Mouse (Mus musculus) limb, embryonic 11.5 days (tissue): ENCODE results near the gene Lats2. TPM values are rescaled to one million over a fixed set of nuclear protein-coding genes. Genes with fewer than 3 reads are reported as not detected.

ENCODE experiments used
- ATAC-seq: fragments of 200-750 bp; cut with Nextera tagmentation; 2 replicates; pipeline ENCODE4 v1.8.0; 2017; ENCODE audit warnings: low read depth; ENCODE audit not compliant: insufficient number of reproducible peaks, low FRiP score, low TSS enrichment
- DNase-seq: peaks from one replicate; pipeline ENCODE4 v3.0.0-alpha.2; 2015; ENCODE audit warnings: low spot score
- H3K27ac ChIP-seq: fragments of 300-500 bp; sonication (generic); replicated peaks from 2 replicates; pipeline ENCODE4 v1.5.1; 2014; ENCODE audit warnings: low read depth, mild to moderate bottlenecking, low read length
- H3K27me3 ChIP-seq: fragments of 300-500 bp; sonication (generic); 2 replicates; pipeline ENCODE4 v1.6.1; 2014; ENCODE audit warnings: mild to moderate bottlenecking, low read length, mixed read lengths; ENCODE audit not compliant: control insufficient read depth, insufficient read depth
- H3K36me3 ChIP-seq: fragments of 300-500 bp; sonication (generic); 2 replicates; pipeline ENCODE4 v1.6.1; 2014; ENCODE audit warnings: mild to moderate bottlenecking, low read length, moderate library complexity, mixed read lengths; ENCODE audit not compliant: control insufficient read depth, insufficient read depth
- H3K4me1 ChIP-seq: fragments of 300-500 bp; sonication (generic); 2 replicates; pipeline ENCODE4 v1.6.1; 2014; ENCODE audit warnings: low read length, mixed read lengths; ENCODE audit not compliant: control insufficient read depth, insufficient read depth
- H3K4me2 ChIP-seq: fragments of 300-500 bp; sonication (generic); 2 replicates; pipeline ENCODE4 v1.6.1; 2014; ENCODE audit warnings: low read depth, mild to moderate bottlenecking, moderate library complexity; ENCODE audit not compliant: severe bottlenecking
- H3K4me3 ChIP-seq: fragments of 300-500 bp; sonication (generic); 2 replicates; pipeline ENCODE4 v1.5.1; 2014; ENCODE audit warnings: low read depth, low read length
- H3K9ac ChIP-seq: fragments of 300-500 bp; sonication (generic); 2 replicates; pipeline ENCODE4 v1.6.1; 2014; ENCODE audit warnings: mild to moderate bottlenecking, low read length
- H3K9me3 ChIP-seq: fragments of 300-500 bp; sonication (generic); 2 replicates; pipeline ENCODE4 v1.6.1; 2016; ENCODE audit warnings: low read length; ENCODE audit not compliant: control insufficient read depth
- WGBS: fragments of 180-500 bp; shearing (Covaris S2); extraction: QIAGEN DNeasy Blood & Tissue Kit; methylation state at CpG from one replicate; pipeline ENCODE4 v1.1.7; 2014; 5-methylcytosine and 5-hydroxymethylcytosine counted together
- polyA plus RNA-seq: library from polyadenylated mRNA; unstranded; fragments of >200 nt; fragmentation: Nextera tagmentation; extraction: Ambion mirVana; gene quantifications from 2 replicates; pipeline ENCODE4 v1.2.1, GENCODE M21; 2014

Gene Lats2
- polyA plus RNA-seq = 19.4 and 20.1 TPM in 2 replicates

DNA sequence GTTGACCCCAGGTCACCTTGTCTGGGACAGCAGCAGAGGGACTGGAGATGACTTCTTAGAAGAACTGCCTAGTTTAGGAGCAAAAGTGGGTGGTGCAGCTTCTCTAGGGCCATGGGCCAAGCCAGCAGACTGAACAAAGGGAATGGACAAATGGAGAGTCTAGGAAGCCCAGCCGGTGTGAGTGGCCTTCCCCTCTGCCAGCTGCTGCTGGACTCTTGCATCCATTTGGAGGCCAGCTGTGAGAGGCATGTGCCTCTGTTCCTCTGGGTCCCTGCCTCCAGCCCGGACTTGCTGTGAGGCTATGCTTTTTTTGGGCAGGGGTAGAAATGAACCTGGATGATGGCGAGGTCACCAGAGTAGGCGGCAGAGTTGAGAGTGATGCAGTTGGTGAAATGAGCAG is at the start of gene Lats2:
Lats2 (minus strand) TSS at position 152 of the 400 bp plus-strand sequence.
- Histone ChIP-seq H3K9me3 (no peaks in the 10 kb centered on the region), H3K4me3 (no peak within 1 kb of the TSS), H3K4me2 (no peak within 1 kb of the TSS), H3K9ac (no peak within 1 kb of the TSS), H3K27me3 (no peaks in the 10 kb centered on the region), H3K4me1 (no peaks in the 10 kb centered on the region), H3K36me3 (no peaks in the 10 kb centered on the region), H3K27ac (no peak within 1 kb of the TSS)
- no peak for ATAC-seq
- no peak for DNase-seq
- 78% methylated on average over 4 of the region's 4 CpGs for WGBS

DNA sequence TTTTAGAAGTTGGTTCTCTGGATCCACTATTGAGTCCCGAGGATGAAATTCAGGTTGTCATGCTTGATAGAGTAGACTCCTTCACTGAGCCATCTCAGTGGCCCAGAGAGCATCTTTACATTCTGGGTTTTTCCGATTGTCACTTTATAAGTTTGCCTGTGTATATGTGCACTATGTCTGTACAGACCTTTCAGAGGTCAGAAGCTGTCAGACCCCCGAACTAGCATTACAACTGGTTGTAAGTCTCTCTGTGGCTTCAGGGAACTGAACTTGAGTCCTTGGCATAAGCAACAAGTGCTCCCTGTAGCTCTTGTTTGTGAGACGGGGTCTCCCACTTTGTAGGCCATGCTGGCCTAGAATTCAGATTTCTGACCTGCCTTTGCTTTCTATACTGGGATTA is 45.5 kb upstream of the Lats2 start:
- Histone ChIP-seq H3K27me3 (no peaks in the 10 kb centered on the region), H3K4me3 (no peak overlapping the region), H3K9me3 (no peaks in the 10 kb centered on the region), H3K4me1 (peaks cover 6% of the 10 kb centered on the region), H3K27ac (no peak overlapping the region), H3K36me3 (peaks cover 13% of the 10 kb centered on the region; the same call in 1 of the 2 replicates), H3K4me2 (no peak overlapping the region), H3K9ac (no peak overlapping the region)
- DNase-seq (no peak), ATAC-seq (no peak)
- WGBS = 82% methylated on average over 4 of the region's 4 CpGs

- ATAC-seq (peak; percentile 94), DNase-seq (peak; percentile 99)
- Histone ChIP-seq H3K36me3 (peaks cover 9% of the 10 kb centered on the region; the same call in 1 of the 2 replicates), H3K27ac (peak within 1 kb of the TSS; percentile 59; the same call in 1 of the 2 replicates), H3K4me2 (peak within 1 kb of the TSS; percentile 80), H3K9ac (peak within 1 kb of the TSS; percentile 81), H3K4me3 (peak within 1 kb of the TSS; percentile 82), H3K4me1 (peaks cover 6% of the 10 kb centered on the region), H3K9me3 (no peaks in the 10 kb centered on the region), H3K27me3 (no peaks in the 10 kb centered on the region)
- under 1% methylated on average over 97 of the region's 99 CpGs for WGBS
Observed at GRCm38 (mm10) chr14:57797991-57798931, 40.1 kb upstream of the Lats2 start, which contains the start of gene Sap18. TSS of gene Sap18 (plus strand) at chr14:57798180.

GRCm38 (mm10) chr14:57797551-57797950 is 39.4 kb upstream of the Lats2 start:
- Histone ChIP-seq H3K9ac (peak overlapping the region; percentile 45), H3K36me3 (peaks cover 5% of the 10 kb centered on the region; the same call in 1 of the 2 replicates), H3K27ac (no peak overlapping the region), H3K9me3 (no peaks in the 10 kb centered on the region), H3K27me3 (no peaks in the 10 kb centered on the region), H3K4me1 (peaks cover 6% of the 10 kb centered on the region), H3K4me2 (peak overlapping the region; percentile 53), H3K4me3 (peak overlapping the region; percentile 82)
- 15% methylated on average over 7 of the region's 7 CpGs for WGBS
- ATAC-seq (peak; percentile 51; the same call in 1 of the 2 replicates), DNase-seq (no peak)

- Histone ChIP-seq H3K4me3 (no peak overlapping the region), H3K4me1 (no peaks in the 10 kb centered on the region), H3K27ac (no peak overlapping the region), H3K9ac (no peak overlapping the region), H3K27me3 (no peaks in the 10 kb centered on the region), H3K4me2 (no peak overlapping the region), H3K36me3 (no peaks in the 10 kb centered on the region), H3K9me3 (no peaks in the 10 kb centered on the region)
- ATAC-seq (no peak), DNase-seq (no peak)
- 87% methylated on average over 4 of the region's 4 CpGs for WGBS
Observed at GRCm38 (mm10) chr14:57791171-57791570, 33.0 kb upstream of the Lats2 start.

- Histone ChIP-seq H3K36me3 (no peaks in the 10 kb centered on the region), H3K9ac (no peak overlapping the region), H3K4me1 (no peaks in the 10 kb centered on the region), H3K27ac (no peak overlapping the region), H3K4me2 (no peak overlapping the region), H3K27me3 (no peaks in the 10 kb centered on the region), H3K4me3 (no peak overlapping the region), H3K9me3 (no peaks in the 10 kb centered on the region)
- DNase-seq (no peak), ATAC-seq (no peak)
- WGBS = 88% methylated on average over 9 of the region's 9 CpGs
Observed at GRCm38 (mm10) chr14:57789759-57790158, 31.6 kb upstream of the Lats2 start.

DNA sequence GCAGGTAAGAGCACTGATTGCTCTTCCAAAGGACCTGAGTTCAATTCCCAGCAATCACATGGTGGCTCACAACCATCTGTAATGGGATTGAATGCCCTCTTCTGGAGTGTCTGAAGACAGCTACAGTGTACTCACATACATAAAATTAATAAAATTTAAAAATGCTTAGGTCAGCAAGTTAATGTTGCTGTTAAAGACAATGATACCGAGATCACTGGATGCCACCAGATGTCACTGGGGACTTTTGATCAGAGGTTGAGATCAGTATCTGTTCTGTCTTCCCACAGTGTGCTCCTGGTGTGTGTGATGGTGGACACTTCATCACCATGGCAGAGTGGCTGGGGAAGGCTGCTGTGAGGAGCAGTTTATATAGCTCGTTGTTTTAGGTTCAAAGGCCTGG is 31.1 kb upstream of the Lats2 start:
- H3K4me2 ChIP-seq = no peak overlapping the region
- H3K36me3 ChIP-seq = no peaks in the 10 kb centered on the region
- H3K4me1 ChIP-seq = no peaks in the 10 kb centered on the region
- WGBS = 64% methylated on average over 2 of the region's 2 CpGs
- H3K9me3 ChIP-seq = no peaks in the 10 kb centered on the region
- no peak overlapping the region for H3K9ac ChIP-seq
- H3K27me3 ChIP-seq = no peaks in the 10 kb centered on the region
- ATAC-seq (no peak), DNase-seq (no peak)
- no peak overlapping the region for H3K27ac ChIP-seq
- no peak overlapping the region for H3K4me3 ChIP-seq

DNA sequence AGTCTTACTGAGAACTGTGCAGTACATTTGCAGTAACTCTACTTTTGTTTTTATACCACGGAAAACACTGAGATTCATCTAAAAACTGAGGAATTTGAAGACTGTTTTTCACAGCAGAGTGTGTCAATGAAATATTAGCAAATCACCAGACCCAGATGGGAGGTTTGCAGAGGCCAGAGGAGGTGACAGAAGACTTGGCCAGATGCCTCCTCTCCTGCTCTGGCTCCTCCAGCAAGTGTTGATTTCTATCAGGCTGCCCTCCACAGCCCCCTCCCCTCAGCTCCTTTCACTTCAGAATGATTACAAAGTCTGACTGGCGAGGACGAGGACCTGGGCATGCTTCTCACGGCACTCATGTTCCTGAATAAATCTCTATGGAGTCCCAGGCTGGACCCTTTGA is 29.2 kb upstream of the Lats2 start:
- no peak overlapping the region for H3K4me2 ChIP-seq

More for the DNA sequence above, 29.2 kb upstream of the Lats2 start:
- no peaks in the 10 kb centered on the region for H3K27me3 ChIP-seq
- no peak for DNase-seq
- no peak overlapping the region for H3K27ac ChIP-seq
- no peak overlapping the region for H3K4me3 ChIP-seq
- no peaks in the 10 kb centered on the region for H3K4me1 ChIP-seq
- no peak overlapping the region for H3K9ac ChIP-seq
- H3K9me3 ChIP-seq = no peaks in the 10 kb centered on the region
- 72% methylated on average over 4 of the region's 4 CpGs for WGBS
- H3K36me3 ChIP-seq = no peaks in the 10 kb centered on the region
- no peak for ATAC-seq
